Mouse (Mus musculus) stomach, postnatal 0 days (tissue): ENCODE measurements around the gene Tepp. TPM values are rescaled to one million over a fixed set of nuclear protein-coding genes. Genes with fewer than 3 reads are reported as not detected.

Source experiments
- ATAC-seq: fragments of 200-750 bp; cut with Nextera tagmentation; 2 replicates; pipeline ENCODE4 v1.8.0; 2017; ENCODE audit not compliant: low FRiP score, low TSS enrichment
- DNase-seq: peaks from one replicate; pipeline ENCODE4 v3.0.0-alpha.2; 2016; ENCODE audit warnings: low spot score
- H3K27ac ChIP-seq: fragments of 300-500 bp; sonication (generic); replicated peaks from 2 replicates; pipeline ENCODE4 v1.5.1; 2014; ENCODE audit warnings: mild to moderate bottlenecking, control low read depth
- H3K27me3 ChIP-seq: fragments of 300-500 bp; sonication (generic); 2 replicates; pipeline ENCODE4 v1.6.1; 2014; ENCODE audit warnings: low read length; ENCODE audit not compliant: control insufficient read depth, insufficient read depth
- H3K36me3 ChIP-seq: fragments of 300-500 bp; sonication (generic); 2 replicates; pipeline ENCODE4 v1.6.1; 2014; ENCODE audit warnings: low read length, mixed read lengths; ENCODE audit not compliant: control insufficient read depth, insufficient read depth
- H3K4me1 ChIP-seq: fragments of 300-500 bp; sonication (generic); replicated peaks from 2 replicates; pipeline ENCODE4 v1.6.1; 2014; ENCODE audit warnings: antibody characterized with exemption; ENCODE audit not compliant: control insufficient read depth, insufficient read depth
- H3K4me2 ChIP-seq: fragments of 300-500 bp; sonication (generic); replicated peaks from 2 replicates; pipeline ENCODE4 v1.6.1; 2014; ENCODE audit warnings: low read depth, mild to moderate bottlenecking, control low read depth, moderate library complexity
- H3K4me3 ChIP-seq: fragments of 300-500 bp; sonication (generic); 2 replicates; pipeline ENCODE4 v1.5.1; 2014; ENCODE audit warnings: low read depth, low read length, control low read depth
- H3K9ac ChIP-seq: fragments of 300-500 bp; sonication (generic); 2 replicates; pipeline ENCODE4 v1.6.1; 2014; ENCODE audit warnings: mild to moderate bottlenecking, low read length, control low read depth, mixed read lengths
- H3K9me3 ChIP-seq: fragments of 300-500 bp; sonication (generic); 2 replicates; pipeline ENCODE4 v1.6.1; 2016; ENCODE audit warnings: low read length; ENCODE audit not compliant: control insufficient read depth
- CTCF ChIP-seq: IDR thresholded peaks from 2 replicates; pipeline ENCODE4 v1.5.1; 2016; ENCODE audit warnings: antibody characterized with exemption, low read depth, mild to moderate bottlenecking, moderate library complexity
- EP300 ChIP-seq: optimal IDR thresholded peaks from 2 replicates; pipeline ENCODE3; 2016; ENCODE audit warnings: antibody characterized with exemption
- WGBS: fragments of 180-500 bp; shearing (Covaris S2); extraction: QIAGEN DNeasy Blood & Tissue Kit; methylation state at CpG from one replicate; pipeline ENCODE4 v1.1.7; 2014; 5-methylcytosine and 5-hydroxymethylcytosine counted together
- polyA plus RNA-seq: library from polyadenylated mRNA; unstranded; fragments of >200 nt; fragmentation: Nextera tagmentation; extraction: Ambion mirVana; gene quantifications from 2 replicates; pipeline ENCODE4 v1.2.1, GENCODE M21; 2015

Gene Tepp
- 0.19 TPM in 1 of 2 replicates, not detected in the other for polyA plus RNA-seq

- H3K27me3 ChIP-seq = no peaks in the 10 kb centered on the region
- H3K4me1 ChIP-seq = no peaks in the 10 kb centered on the region
- no peak within 1 kb of the TSS for H3K27ac ChIP-seq
- H3K36me3 ChIP-seq = no peaks in the 10 kb centered on the region
- no peak within 1 kb of the TSS for H3K4me3 ChIP-seq
- DNase-seq (no peak), ATAC-seq (no peak)
- H3K9me3 ChIP-seq = no peaks in the 10 kb centered on the region
- no peak within 1 kb of the TSS for H3K4me2 ChIP-seq
- 41% methylated on average over 6 of the region's 6 CpGs for WGBS
- no peak within 1 kb of the TSS for H3K9ac ChIP-seq
- TF ChIP-seq CTCF = no peak
- no peak for TF ChIP-seq EP300
These were observed at the start of gene Tepp for GRCm38 (mm10) chr8:95310342-95310970. TSS of gene Tepp (plus strand) at chr8:95310566.

- H3K9me3 ChIP-seq = no peaks in the 10 kb centered on the region
- H3K4me1 ChIP-seq = no peaks in the 10 kb centered on the region
- TF ChIP-seq EP300 (no peak), CTCF (no peak)
- no peaks in the 10 kb centered on the region for H3K36me3 ChIP-seq
- DNase-seq (no peak), ATAC-seq (no peak)
- H3K9ac ChIP-seq = no peak overlapping the region
- WGBS = 92% methylated on average over 2 of the region's 2 CpGs
- no peaks in the 10 kb centered on the region for H3K27me3 ChIP-seq
- no peak overlapping the region for H3K4me3 ChIP-seq
- no peak overlapping the region for H3K4me2 ChIP-seq
- H3K27ac ChIP-seq = no peak overlapping the region
These were observed 48.2 kb upstream of the Tepp start for GRCm38 (mm10) chr8:95262181-95262580.

- ATAC-seq (no peak), DNase-seq (no peak)
- WGBS = 65% methylated on average over 12 of the region's 12 CpGs
- no peak overlapping the region for H3K9ac ChIP-seq
- H3K27ac ChIP-seq = no peak overlapping the region
- no peak overlapping the region for H3K4me3 ChIP-seq
- H3K27me3 ChIP-seq = no peaks in the 10 kb centered on the region
- no peak overlapping the region for H3K4me2 ChIP-seq
- H3K4me1 ChIP-seq = no peaks in the 10 kb centered on the region
- H3K36me3 ChIP-seq = no peaks in the 10 kb centered on the region; the same call in 1 of the 2 replicates
- TF ChIP-seq CTCF (no peak), EP300 (no peak)
- H3K9me3 ChIP-seq = no peaks in the 10 kb centered on the region
These were observed 39.9 kb upstream of the Tepp start for GRCm38 (mm10) chr8:95270501-95270900.

DNA sequence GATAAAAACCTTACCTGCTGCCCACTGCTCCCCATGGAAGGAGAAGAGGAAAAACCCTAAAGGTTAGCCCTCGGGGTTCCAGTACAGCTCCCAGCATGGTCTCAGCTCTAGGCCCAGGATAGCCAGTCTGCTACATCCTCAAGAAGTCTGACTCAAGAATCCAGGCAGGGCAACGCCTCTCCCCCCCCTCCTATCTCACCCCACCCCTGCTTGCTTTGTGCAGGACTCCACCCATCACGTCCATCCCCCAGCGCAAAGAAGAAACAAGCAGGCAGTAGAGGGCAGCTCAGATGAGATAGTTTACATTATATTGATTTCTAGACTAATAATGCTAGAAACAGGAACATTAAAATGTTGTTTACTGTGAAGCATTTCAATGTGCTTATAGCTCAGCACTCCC lies 38.5 kb upstream of the Tepp start:
- ATAC-seq (peak; percentile 66; the same call in 1 of the 2 replicates), DNase-seq (peak; percentile 43)
- no peak overlapping the region for H3K4me2 ChIP-seq
- H3K4me1 ChIP-seq = no peaks in the 10 kb centered on the region
- H3K9me3 ChIP-seq = no peaks in the 10 kb centered on the region
- no peaks in the 10 kb centered on the region; the same call in 1 of the 2 replicates for H3K36me3 ChIP-seq
- H3K9ac ChIP-seq = no peak overlapping the region
- no peak overlapping the region for H3K4me3 ChIP-seq
- no peak overlapping the region for H3K27ac ChIP-seq
- H3K27me3 ChIP-seq = no peaks in the 10 kb centered on the region
- no peak for TF ChIP-seq CTCF
- TF ChIP-seq EP300 = no peak
- 28% methylated on average over 4 of the region's 4 CpGs for WGBS

DNA sequence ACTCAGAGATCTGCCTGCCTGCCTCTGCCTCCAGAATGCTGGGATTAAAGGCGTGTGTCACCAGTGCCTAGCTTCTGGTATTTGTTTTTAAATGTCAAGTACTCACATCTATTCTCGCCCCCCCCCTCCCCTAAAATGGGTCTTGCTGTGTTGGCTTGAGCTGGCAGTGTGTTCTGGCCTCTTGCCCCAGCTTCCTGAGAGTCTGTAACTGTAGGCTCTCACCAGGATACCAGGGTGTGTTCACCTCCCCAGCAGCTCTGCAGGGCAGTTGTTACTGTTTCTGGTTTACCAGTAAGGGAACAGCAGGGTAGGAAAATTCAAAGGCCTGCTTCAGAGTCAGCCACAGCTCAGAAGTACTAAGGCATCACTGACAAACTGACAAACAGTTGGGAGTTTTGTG lies 37.5 kb upstream of the Tepp start:
- Histone ChIP-seq H3K9me3 (no peaks in the 10 kb centered on the region), H3K4me2 (no peak overlapping the region), H3K4me1 (no peaks in the 10 kb centered on the region), H3K36me3 (no peaks in the 10 kb centered on the region; the same call in 1 of the 2 replicates), H3K27me3 (no peaks in the 10 kb centered on the region), H3K9ac (no peak overlapping the region), H3K27ac (no peak overlapping the region), H3K4me3 (no peak overlapping the region)
- 48% methylated on average over 2 of the region's 2 CpGs for WGBS
- ATAC-seq (no peak), DNase-seq (peak; percentile 24)
- TF ChIP-seq EP300 = no peak
- no peak for TF ChIP-seq CTCF

GRCm38 (mm10) chr8:95281493-95281892 lies 28.9 kb upstream of the Tepp start:
- H3K4me2 ChIP-seq = no peak overlapping the region
- no peaks in the 10 kb centered on the region for H3K9me3 ChIP-seq
- no peak overlapping the region for H3K27ac ChIP-seq
- no peaks in the 10 kb centered on the region for H3K27me3 ChIP-seq
- H3K36me3 ChIP-seq = no peaks in the 10 kb centered on the region
- 71% methylated on average over 5 of the region's 5 CpGs for WGBS
- H3K9ac ChIP-seq = no peak overlapping the region
- no peaks in the 10 kb centered on the region for H3K4me1 ChIP-seq
- ATAC-seq (peak; percentile 45), DNase-seq (no peak)
- TF ChIP-seq EP300 (no peak), CTCF (no peak)
- H3K4me3 ChIP-seq = no peak overlapping the region
